Mouse (Mus musculus): ENCODE measurements at regions not wholly inside any gene's neighbourhood (a gene's known extent, or its start where the extent isn't known, plus 50 kb on each side); places are given as distances from the start of the nearest gene placed in this dataset.

GRCm38 (mm10) chr5:97831421-97831820 is 199.4 kb downstream of the Antxr2 start:
- Histone ChIP-seq H3K4me1 (ENCODE audit: insufficient read depth) (peaks cover 4% of the 10 kb centered on the region; the same call in 1 of the 2 replicates), H3K27me3 (ENCODE audit: insufficient read depth, low read length) (no peaks in the 10 kb centered on the region), H3K9ac (no peak overlapping the region), H3K4me3 (ENCODE audit: low read depth, low read length) (no peak overlapping the region), H3K4me2 (no peak overlapping the region), H3K36me3 (ENCODE audit: insufficient read depth) (no peaks in the 10 kb centered on the region), H3K9me3 (ENCODE audit: low read depth, low read length) (no peaks in the 10 kb centered on the region), H3K27ac (ENCODE audit: low read depth) (no peak overlapping the region)
- no peak for ATAC-seq (ENCODE audit: insufficient read depth)
- 70% methylated on average over 1 of the region's 1 CpGs for WGBS
- no peak for TF ChIP-seq CTCF (IDR thresholded peaks at IDR 0.05; ENCODE audit: low read depth)
- peak; percentile 18 for DNase-seq

- H3K27ac ChIP-seq (ENCODE audit: low read depth): no peak overlapping the region
These were observed 213.4 kb downstream of the Antxr2 start for GRCm38 (mm10) chr5:97817485-97817884.

GRCm38 (mm10) chr5:97815357-97815756 is 215.5 kb downstream of the Antxr2 start:
- no peaks in the 10 kb centered on the region for H3K9me3 ChIP-seq (ENCODE audit: low read depth, low read length)
- ATAC-seq (ENCODE audit: insufficient read depth): no peak
- no peak overlapping the region for H3K9ac ChIP-seq
- H3K27me3 ChIP-seq (ENCODE audit: insufficient read depth, low read length): no peaks in the 10 kb centered on the region
- no peaks in the 10 kb centered on the region for H3K4me1 ChIP-seq (ENCODE audit: insufficient read depth)
- H3K4me2 ChIP-seq: no peak overlapping the region
- H3K36me3 ChIP-seq (ENCODE audit: insufficient read depth): no peaks in the 10 kb centered on the region
- TF ChIP-seq CTCF (IDR thresholded peaks at IDR 0.05; ENCODE audit: low read depth): no peak
- H3K27ac ChIP-seq (ENCODE audit: low read depth): no peak overlapping the region
- no peak overlapping the region for H3K4me3 ChIP-seq (ENCODE audit: low read depth, low read length)
- no peak for DNase-seq
- WGBS: 86% methylated on average over 6 of the region's 6 CpGs

More at GRCm38 (mm10) chr5:97817485-97817884, 213.4 kb downstream of the Antxr2 start:
- H3K27me3 ChIP-seq (ENCODE audit: insufficient read depth, low read length): no peaks in the 10 kb centered on the region
- H3K9ac ChIP-seq: no peak overlapping the region
- ATAC-seq (ENCODE audit: insufficient read depth) (no peak), DNase-seq (peak; percentile 44)
- no peak overlapping the region for H3K4me2 ChIP-seq
- H3K36me3 ChIP-seq (ENCODE audit: insufficient read depth): no peaks in the 10 kb centered on the region
- TF ChIP-seq CTCF (IDR thresholded peaks at IDR 0.05; ENCODE audit: low read depth): no peak
- no peaks in the 10 kb centered on the region for H3K4me1 ChIP-seq (ENCODE audit: insufficient read depth)
- 37% methylated on average over 3 of the region's 3 CpGs for WGBS
- H3K4me3 ChIP-seq (ENCODE audit: low read depth, low read length): no peak overlapping the region
- no peaks in the 10 kb centered on the region for H3K9me3 ChIP-seq (ENCODE audit: low read depth, low read length)

- Histone ChIP-seq H3K4me3 (ENCODE audit: low read depth, low read length) (no peak overlapping the region), H3K9me3 (ENCODE audit: low read depth, low read length) (no peaks in the 10 kb centered on the region), H3K27me3 (ENCODE audit: insufficient read depth, low read length) (no peaks in the 10 kb centered on the region), H3K27ac (ENCODE audit: low read depth) (no peak overlapping the region), H3K36me3 (ENCODE audit: insufficient read depth) (no peaks in the 10 kb centered on the region), H3K9ac (no peak overlapping the region), H3K4me2 (no peak overlapping the region), H3K4me1 (ENCODE audit: insufficient read depth) (no peaks in the 10 kb centered on the region)
- no peak for DNase-seq
- ATAC-seq (ENCODE audit: insufficient read depth): no peak
- TF ChIP-seq CTCF (IDR thresholded peaks at IDR 0.05; ENCODE audit: low read depth): no peak
- 92% methylated on average over 2 of the region's 2 CpGs for WGBS
These were observed 216.1 kb downstream of the Antxr2 start for GRCm38 (mm10) chr5:97814700-97815099.

- H3K36me3 ChIP-seq (ENCODE audit: insufficient read depth): no peaks in the 10 kb centered on the region
- H3K9ac ChIP-seq: no peak overlapping the region
- H3K4me1 ChIP-seq (ENCODE audit: insufficient read depth): no peaks in the 10 kb centered on the region
- H3K4me3 ChIP-seq (ENCODE audit: low read depth, low read length): no peak overlapping the region
- H3K27me3 ChIP-seq (ENCODE audit: insufficient read depth, low read length): no peaks in the 10 kb centered on the region
- no peak overlapping the region for H3K27ac ChIP-seq (ENCODE audit: low read depth)
- no peak for ATAC-seq (ENCODE audit: insufficient read depth)
- no peak overlapping the region for H3K4me2 ChIP-seq
- no peak for DNase-seq
- 61% methylated on average over 1 of the region's 1 CpGs for WGBS
- no peak for TF ChIP-seq CTCF (IDR thresholded peaks at IDR 0.05; ENCODE audit: low read depth)
- H3K9me3 ChIP-seq (ENCODE audit: low read depth, low read length): no peaks in the 10 kb centered on the region
These were observed 218.1 kb downstream of the Antxr2 start for GRCm38 (mm10) chr5:97812611-97813350.

GRCm38 (mm10) chr5:97809007-97809406 is 221.8 kb downstream of the Antxr2 start:
- DNase-seq (peak; percentile 36), ATAC-seq (ENCODE audit: insufficient read depth) (no peak)
- Histone ChIP-seq H3K4me2 (no peak overlapping the region), H3K27ac (ENCODE audit: low read depth) (no peak overlapping the region), H3K4me1 (ENCODE audit: insufficient read depth) (no peaks in the 10 kb centered on the region), H3K4me3 (ENCODE audit: low read depth, low read length) (no peak overlapping the region), H3K36me3 (ENCODE audit: insufficient read depth) (no peaks in the 10 kb centered on the region), H3K27me3 (ENCODE audit: insufficient read depth, low read length) (no peaks in the 10 kb centered on the region), H3K9ac (no peak overlapping the region), H3K9me3 (ENCODE audit: low read depth, low read length) (no peaks in the 10 kb centered on the region)
- TF ChIP-seq CTCF (IDR thresholded peaks at IDR 0.05; ENCODE audit: low read depth): no peak
- 28% methylated on average over 2 of the region's 2 CpGs for WGBS

GRCm38 (mm10) chr5:97807171-97807570 is 223.7 kb downstream of the Antxr2 start:
- Histone ChIP-seq H3K4me2 (no peak overlapping the region), H3K27ac (ENCODE audit: low read depth) (no peak overlapping the region), H3K4me3 (ENCODE audit: low read depth, low read length) (no peak overlapping the region), H3K9ac (no peak overlapping the region), H3K9me3 (ENCODE audit: low read depth, low read length) (no peaks in the 10 kb centered on the region), H3K4me1 (ENCODE audit: insufficient read depth) (no peaks in the 10 kb centered on the region), H3K36me3 (ENCODE audit: insufficient read depth) (no peaks in the 10 kb centered on the region), H3K27me3 (ENCODE audit: insufficient read depth, low read length) (no peaks in the 10 kb centered on the region)
- no peak for DNase-seq
- 64% methylated on average over 1 of the region's 1 CpGs for WGBS
- no peak for ATAC-seq (ENCODE audit: insufficient read depth)
- no peak for TF ChIP-seq CTCF (IDR thresholded peaks at IDR 0.05; ENCODE audit: low read depth)
